ENCODE assay signal across 8 mouse cellular contexts in the genomic region with DNA sequence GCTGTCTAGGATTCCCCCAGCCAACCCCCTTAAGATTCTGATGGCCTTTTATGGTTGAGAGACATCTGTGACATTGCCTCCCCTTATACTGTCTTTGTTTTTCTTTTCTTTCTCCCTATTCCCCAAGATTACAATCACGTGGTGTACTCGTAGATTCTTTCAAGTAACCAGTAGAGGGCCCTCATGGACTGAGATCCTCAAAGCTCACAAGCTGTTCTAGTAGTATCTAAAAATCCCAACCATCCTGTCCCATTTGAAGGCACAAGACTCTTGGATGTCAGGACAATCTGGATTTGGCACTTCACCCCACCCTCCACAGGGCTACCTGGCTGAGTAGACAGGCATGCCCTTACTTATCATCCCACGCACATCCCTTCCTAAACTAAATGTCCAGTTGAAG. TPM values are rescaled to one million over a fixed set of nuclear protein-coding genes. Genes with fewer than 3 reads are reported as not detected.
DNase-seq lines count a peak whose midpoint lies in the region; ATAC-seq lines count a peak whose summit lies in the region.
"Had no signal": no experiment of that assay in that cellular context is flagged by ENCODE, and none has a peak within 500 bp of the region (broad histone marks: within the 10 kb centered on the region; RNA-seq: fewer than 3 reads in every experiment).

No protein-coding gene starts in this region.

- peak; percentile 44 for DNase-seq in left cerebral cortex, adult 11 months (ENCODE audit: low spot score)
- DNase-seq in left cerebral cortex, adult 8-10 months (ENCODE audit: low spot score in 2 of 2): no peak
- DNase-seq in ES-CJ7 (ENCODE audit: low read depth, low spot score): peak; percentile 75
- DNase-seq in brain, adult 2 months (ENCODE audit: low read depth, low spot score): peak; percentile 83
- DNase-seq in layer of hippocampus, adult 8-10 months (ENCODE audit: low spot score in 2 of 2): no peak

- ATAC-seq in inflammation-experienced regulatory T-cells, adult 6 months: peak; percentile 47
- ATAC-seq in monocyte, adult 5-6 weeks (replicated peaks; ENCODE audit: insufficient number of reproducible peaks, low FRiP score, low TSS enrichment, poor library complexity, severe bottlenecking): no peak

RNA-seq across cellular contexts. Expression of a gene that starts 8.2 kb away (rescaled TPM):
- 10 to 100 TPM; 14.5 to 26.4 (median 18.6) TPM for total RNA-seq in left cerebral cortex, adult 8-10 months (2022)
- polyA plus RNA-seq in inflammation-experienced regulatory T-cells, adult 6 months (2017; shearing (Covaris generic)): 10 to 100 TPM; 59.8 to 76.9 (median 64.4) TPM
- 45.7 to 57.2 TPM (median 48.0 TPM) in 3 replicates for total RNA-seq in monocyte, adult 5-6 weeks (2017)
- total RNA-seq in layer of hippocampus, adult 8-10 months (2022): 10 to 100 TPM; 18.4 to 23.4 (median 19.3) TPM

RNA-seq across cellular contexts. Expression of a gene that starts 8.5 kb away (rescaled TPM):
- total RNA-seq in left cerebral cortex, adult 8-10 months (2022): 1 to 10 TPM in 3 of 4 experiments, under 1 TPM in 1; 0.94 to 1.9 (median 1.1) TPM
- 1 to 10 TPM in 2 of 3 experiments, under 1 TPM in 1; 0.57 to 5.1 (median 3.2) TPM for polyA plus RNA-seq in inflammation-experienced regulatory T-cells, adult 6 months (2017; shearing (Covaris generic))
- total RNA-seq in monocyte, adult 5-6 weeks (2017): not detected in 3 replicates
- 1 to 10 TPM in 2 of 4 experiments, under 1 TPM in 2; 0.35 to 1.6 (median 1.2) TPM for total RNA-seq in layer of hippocampus, adult 8-10 months (2022)
- polyA plus RNA-seq: macrophage had no signal

Comparison
In these comparisons a context has a peak if more than half of its experiments do, and no peak if none do; other contexts are left out.
1. DNase-seq: peak in left cerebral cortex, adult 11 months (single experiment), ES-CJ7 (single experiment) and brain, adult 2 months (single experiment); none in left cerebral cortex, adult 8-10 months (0 of 2) and layer of hippocampus, adult 8-10 months (0 of 2).